Mouse (Mus musculus): ENCODE data around the gene Iqcj. TPM values are rescaled to one million over a fixed set of nuclear protein-coding genes. Genes with fewer than 3 reads are reported as not detected.

The Iqcj gene
- total and polyA plus RNA-seq, 3 experiments: 0.16 TPM; not detected in 2

DNA sequence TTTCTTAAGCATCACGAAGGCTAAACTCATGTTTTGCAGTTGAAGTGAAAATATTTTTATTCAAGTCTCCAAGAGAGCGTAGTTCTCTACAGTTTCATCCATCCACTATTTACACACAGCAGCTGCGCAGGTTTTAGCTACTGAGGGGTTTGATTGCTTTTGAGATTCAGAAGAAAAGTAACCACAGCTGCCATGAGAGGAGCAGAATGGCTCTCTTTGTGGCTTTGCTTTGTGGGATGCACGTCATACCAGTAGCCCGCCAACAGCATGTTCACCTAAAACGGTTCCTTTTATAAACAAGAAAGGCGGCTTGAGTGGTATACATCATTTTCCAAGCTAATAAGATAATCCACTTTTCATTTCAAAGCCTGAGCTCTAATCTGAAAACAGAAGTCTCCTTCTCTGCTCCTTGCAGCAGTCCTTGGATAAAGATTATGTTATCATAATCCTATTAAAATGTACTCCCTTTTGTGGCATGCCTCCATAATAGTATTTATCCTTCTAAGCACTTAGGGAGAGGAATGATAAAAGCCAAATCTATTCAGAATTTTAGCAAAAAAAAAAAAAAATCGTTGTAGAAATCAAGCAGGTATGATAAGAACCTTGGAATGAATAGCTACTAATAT, 26.7 kb downstream of the Iqcj start:
- TF ChIP-seq POLR2AphosphoS5 (IDR thresholded peaks at IDR 0.05; ENCODE audit: insufficient replicate concordance, low read depth, low read length): no peak
- no peak for TF ChIP-seq CTCF (IDR thresholded peaks at IDR 0.05; ENCODE audit: low read depth, low read length)
- TF ChIP-seq GATA1 (IDR thresholded peaks at IDR 0.05; ENCODE audit: borderline replicate concordance, low read length): no peak
- TF ChIP-seq GATA2 (IDR thresholded peaks at IDR 0.05; ENCODE audit: borderline replicate concordance, low read depth, low read length): no peak
- no peak for TF ChIP-seq TAL1 (conservative IDR thresholded peaks at IDR 0.05; ENCODE audit: low read depth, low read length)
- Histone ChIP-seq H3K27me3 (ENCODE audit: insufficient read depth, low read length) (no peaks in the 10 kb centered on the region), H3K4me3 (ENCODE audit: low read depth, low read length) (no peak overlapping the region), H3K4me1 (ENCODE audit: insufficient read depth, low read depth, low read length) (no peaks in the 10 kb centered on the region), H3K36me3 (replicated peaks) (no peaks in the 10 kb centered on the region), H3K9me3 (replicated peaks) (no peaks in the 10 kb centered on the region; the same call in none of the 2 replicates)
- no peak for DNase-seq (ENCODE audit: low spot score)
- no peak for ATAC-seq (ENCODE audit: extremely low read depth, insufficient number of reproducible peaks, low FRiP score, poor library complexity, severe bottlenecking)

DNA sequence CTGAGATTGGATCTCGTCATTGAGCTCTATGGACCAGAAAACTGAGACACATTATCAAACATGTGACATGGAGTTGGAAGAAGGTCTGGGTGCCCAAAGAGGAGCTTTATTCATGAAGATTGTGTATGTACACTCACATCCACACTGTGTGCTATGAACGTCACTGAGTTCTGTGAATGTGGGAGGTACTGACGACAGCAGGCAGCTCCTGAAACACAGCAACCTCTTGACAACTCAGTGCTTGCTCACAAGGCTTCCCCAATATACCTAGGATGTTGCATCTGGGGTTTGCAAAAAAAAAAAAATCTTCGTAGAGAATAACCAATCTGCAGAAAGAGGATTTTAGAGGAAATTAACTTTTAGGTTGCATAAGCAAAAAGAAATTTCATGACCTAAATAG, 31.1 kb downstream of the Iqcj start:
- no peak for ATAC-seq (ENCODE audit: extremely low read depth, insufficient number of reproducible peaks, low FRiP score, poor library complexity, severe bottlenecking)
- TF ChIP-seq TAL1 (conservative IDR thresholded peaks at IDR 0.05; ENCODE audit: low read depth, low read length) (no peak), POLR2AphosphoS5 (IDR thresholded peaks at IDR 0.05; ENCODE audit: insufficient replicate concordance, low read depth, low read length) (no peak), GATA2 (IDR thresholded peaks at IDR 0.05; ENCODE audit: borderline replicate concordance, low read depth, low read length) (no peak)
- Histone ChIP-seq H3K4me3 (ENCODE audit: low read depth, low read length) (no peak overlapping the region), H3K27me3 (ENCODE audit: insufficient read depth, low read length) (no peaks in the 10 kb centered on the region), H3K4me1 (ENCODE audit: insufficient read depth, low read depth, low read length) (no peaks in the 10 kb centered on the region), H3K36me3 (replicated peaks) (no peaks in the 10 kb centered on the region), H3K9me3 (replicated peaks) (peaks cover 6% of the 10 kb centered on the region)
- no peak for DNase-seq (ENCODE audit: low spot score)

DNA sequence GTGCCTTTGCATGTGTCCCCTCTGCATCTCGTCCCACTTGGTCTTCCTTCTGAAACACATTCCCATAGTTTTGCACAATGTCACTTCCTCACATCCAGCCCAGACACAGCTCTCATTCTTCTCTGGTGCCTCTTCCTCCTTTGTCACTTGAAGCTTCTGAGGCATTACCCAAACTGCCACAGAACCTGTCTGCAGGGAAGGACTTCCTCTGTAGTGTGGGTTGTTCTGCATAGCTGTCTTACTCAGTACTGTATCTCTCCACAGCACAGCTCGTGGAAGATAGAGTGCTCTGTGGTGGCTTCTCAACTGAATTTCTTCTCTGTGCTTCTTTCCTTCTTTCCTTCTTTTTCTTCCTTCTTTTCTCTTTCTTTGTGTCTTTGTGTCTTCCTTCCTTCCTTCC, 33.4 kb downstream of the Iqcj start:
- H3K9me3 ChIP-seq (replicated peaks): peaks cover 16% of the 10 kb centered on the region
- no peaks in the 10 kb centered on the region for H3K36me3 ChIP-seq (replicated peaks)
- ATAC-seq (ENCODE audit: extremely low read depth, insufficient number of reproducible peaks, low FRiP score, poor library complexity, severe bottlenecking): no peak
- TF ChIP-seq CTCF (IDR thresholded peaks at IDR 0.05; ENCODE audit: low read depth, low read length) (no peak), TAL1 (conservative IDR thresholded peaks at IDR 0.05; ENCODE audit: low read depth, low read length) (no peak), GATA2 (IDR thresholded peaks at IDR 0.05; ENCODE audit: borderline replicate concordance, low read depth, low read length) (no peak), POLR2AphosphoS5 (IDR thresholded peaks at IDR 0.05; ENCODE audit: insufficient replicate concordance, low read depth, low read length) (no peak), GATA1 (IDR thresholded peaks at IDR 0.05; ENCODE audit: borderline replicate concordance, low read length) (no peak)
- no peaks in the 10 kb centered on the region for H3K27me3 ChIP-seq (ENCODE audit: insufficient read depth, low read length)
- no peak overlapping the region for H3K4me3 ChIP-seq (ENCODE audit: low read depth, low read length)
- H3K4me1 ChIP-seq (ENCODE audit: insufficient read depth, low read depth, low read length): no peaks in the 10 kb centered on the region
- DNase-seq (ENCODE audit: low spot score): no peak

DNA sequence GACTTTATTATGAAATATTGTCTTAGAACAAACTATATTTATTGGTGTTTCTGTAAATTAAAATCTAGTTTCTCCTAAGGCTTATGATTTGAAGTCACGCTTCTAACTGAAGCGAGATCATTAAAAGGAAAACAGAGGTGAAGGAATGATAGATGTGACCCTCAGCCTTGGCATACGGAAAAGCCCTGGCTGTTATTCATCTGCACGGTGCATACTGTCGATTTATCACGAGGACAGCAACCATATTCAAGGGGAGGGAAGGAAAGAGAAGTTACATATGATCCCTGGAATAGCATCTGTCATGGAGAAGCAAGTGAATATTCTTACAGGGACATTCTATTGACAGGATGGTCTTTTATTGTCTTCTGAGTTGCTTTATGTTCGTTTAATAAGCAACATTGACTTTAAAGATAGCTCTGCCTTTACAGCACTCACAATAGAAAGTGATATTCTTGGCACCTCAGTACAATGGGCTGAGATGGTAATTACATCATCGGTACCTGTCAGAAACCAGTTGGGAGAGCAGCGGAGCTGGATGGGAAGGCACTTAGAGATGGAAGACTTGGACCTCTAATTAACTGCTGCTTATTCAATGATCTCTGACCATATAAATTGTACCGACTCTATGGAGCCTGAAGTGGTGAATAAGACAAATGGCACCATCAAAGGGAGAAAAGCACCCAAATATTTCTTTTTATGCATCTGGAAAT, 38.6 kb downstream of the Iqcj start:
- TF ChIP-seq POLR2AphosphoS5 (IDR thresholded peaks at IDR 0.05; ENCODE audit: insufficient replicate concordance, low read depth, low read length): no peak
- TF ChIP-seq GATA1 (IDR thresholded peaks at IDR 0.05; ENCODE audit: borderline replicate concordance, low read length): no peak
- DNase-seq (ENCODE audit: low spot score) (no peak), ATAC-seq (ENCODE audit: extremely low read depth, insufficient number of reproducible peaks, low FRiP score, poor library complexity, severe bottlenecking) (no peak)
- Histone ChIP-seq H3K36me3 (replicated peaks) (no peaks in the 10 kb centered on the region), H3K4me3 (ENCODE audit: low read depth, low read length) (no peak overlapping the region), H3K4me1 (ENCODE audit: insufficient read depth, low read depth, low read length) (no peaks in the 10 kb centered on the region), H3K9me3 (replicated peaks) (peaks cover 12% of the 10 kb centered on the region), H3K27me3 (ENCODE audit: insufficient read depth, low read length) (no peaks in the 10 kb centered on the region)

DNA sequence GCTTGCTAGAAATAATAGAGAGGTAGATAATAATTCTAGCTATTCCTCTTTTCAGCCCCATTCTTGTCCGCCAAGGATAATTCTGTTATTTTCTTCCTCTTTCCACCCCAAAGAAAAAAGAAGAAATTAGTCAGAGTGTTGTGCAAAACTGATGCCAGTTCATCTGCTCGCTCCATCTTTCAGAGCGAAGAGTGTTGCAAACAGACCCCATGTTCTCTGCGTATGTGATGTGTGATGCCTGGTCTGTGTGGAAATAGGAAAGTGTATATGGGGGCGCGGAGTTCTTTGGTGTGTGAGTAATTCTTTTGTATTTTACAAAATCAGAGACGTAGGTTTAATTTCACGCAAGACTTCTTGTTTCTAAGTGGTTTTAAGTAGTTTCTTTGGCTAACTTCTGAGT, 39.2 kb downstream of the Iqcj start:
- ATAC-seq (ENCODE audit: extremely low read depth, insufficient number of reproducible peaks, low FRiP score, poor library complexity, severe bottlenecking): no peak
- H3K36me3 ChIP-seq (replicated peaks): no peaks in the 10 kb centered on the region
- no peaks in the 10 kb centered on the region for H3K27me3 ChIP-seq (ENCODE audit: insufficient read depth, low read length)
- peaks cover 12% of the 10 kb centered on the region for H3K9me3 ChIP-seq (replicated peaks)
- H3K4me1 ChIP-seq (ENCODE audit: insufficient read depth, low read depth, low read length): no peaks in the 10 kb centered on the region
- no peak for DNase-seq (ENCODE audit: low spot score)
- TF ChIP-seq GATA2 (IDR thresholded peaks at IDR 0.05; ENCODE audit: borderline replicate concordance, low read depth, low read length) (no peak), POLR2AphosphoS5 (IDR thresholded peaks at IDR 0.05; ENCODE audit: insufficient replicate concordance, low read depth, low read length) (no peak), GATA1 (IDR thresholded peaks at IDR 0.05; ENCODE audit: borderline replicate concordance, low read length) (no peak), TAL1 (conservative IDR thresholded peaks at IDR 0.05; ENCODE audit: low read depth, low read length) (no peak), CTCF (IDR thresholded peaks at IDR 0.05; ENCODE audit: low read depth, low read length) (no peak)
- H3K4me3 ChIP-seq (ENCODE audit: low read depth, low read length): no peak overlapping the region

DNA sequence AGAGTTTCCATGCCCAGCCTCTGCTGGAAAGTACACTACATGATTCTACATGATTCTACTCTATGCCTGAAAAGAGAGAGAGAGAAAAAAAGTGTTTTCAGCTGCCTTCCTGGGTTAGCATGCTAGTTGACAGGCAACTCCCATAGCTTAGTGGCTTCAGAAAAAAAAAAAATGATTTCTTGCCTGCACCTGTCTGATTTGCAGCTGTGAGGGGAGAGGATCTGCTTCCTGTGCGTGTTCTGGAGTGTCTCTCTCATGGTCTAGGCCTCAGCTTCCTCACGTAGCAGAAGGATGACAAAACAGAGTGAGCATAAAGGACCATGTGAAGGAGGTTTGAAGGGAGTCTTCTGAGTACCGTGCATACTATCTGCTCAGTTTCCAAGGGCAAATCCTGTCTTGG, 39.9 kb downstream of the Iqcj start:
- TF ChIP-seq GATA1 (IDR thresholded peaks at IDR 0.05; ENCODE audit: borderline replicate concordance, low read length) (no peak), POLR2AphosphoS5 (IDR thresholded peaks at IDR 0.05; ENCODE audit: insufficient replicate concordance, low read depth, low read length) (no peak), CTCF (IDR thresholded peaks at IDR 0.05; ENCODE audit: low read depth, low read length) (no peak), GATA2 (IDR thresholded peaks at IDR 0.05; ENCODE audit: borderline replicate concordance, low read depth, low read length) (no peak), TAL1 (conservative IDR thresholded peaks at IDR 0.05; ENCODE audit: low read depth, low read length) (no peak)
- DNase-seq (ENCODE audit: low spot score): no peak

More for the DNA sequence above, 39.9 kb downstream of the Iqcj start:
- Histone ChIP-seq H3K4me1 (ENCODE audit: insufficient read depth, low read depth, low read length) (no peaks in the 10 kb centered on the region), H3K36me3 (replicated peaks) (no peaks in the 10 kb centered on the region), H3K9me3 (replicated peaks) (peaks cover 12% of the 10 kb centered on the region), H3K27me3 (ENCODE audit: insufficient read depth, low read length) (no peaks in the 10 kb centered on the region), H3K4me3 (ENCODE audit: low read depth, low read length) (no peak overlapping the region)
- ATAC-seq (ENCODE audit: extremely low read depth, insufficient number of reproducible peaks, low FRiP score, poor library complexity, severe bottlenecking): no peak

All from G1E (cell line).